ENCODE assay signal across 8 mouse cellular contexts in genomic region chr9:81863181-81863887, GRCm38 (mm10). TPM values are rescaled to one million over a fixed set of nuclear protein-coding genes. Genes with fewer than 3 reads are reported as not detected.
DNase-seq lines count a peak whose midpoint lies in the region; ATAC-seq and TF ChIP-seq lines count a peak whose summit lies in the region.

TSS of gene Mei4 (plus strand) at chr9:81863670.

- no peak within 1 kb of the TSS for H3K27ac ChIP-seq in intestine, postnatal 0 days (ENCODE audit: low read depth, low read length)
- H3K27ac ChIP-seq in midbrain, embryonic 10.5 days (replicated peaks), result peak within 1 kb of the TSS; percentile 63

- ATAC-seq in intestine, postnatal 0 days, result peak; percentile 90

- intact Hi-C loops in gastrocnemius, postnatal 14 days (cut with DNase I; ENCODE audit: low total_unique reads), result no loop called here
- intact Hi-C loops in left cerebral cortex, postnatal 36 days (cut with DNase I), result loop anchor here (10.0 kb wide), 1 partner anchor 229 kb away; the partner anchor contains the start of gene Htr1b

- H3K27me3 ChIP-seq in intestine, postnatal 0 days (replicated peaks; ENCODE audit: control insufficient read depth, insufficient read depth, low read length), result no peaks in the 10 kb centered on the region
- peaks cover 22% of the 10 kb centered on the region for H3K27me3 ChIP-seq in midbrain, embryonic 10.5 days (ENCODE audit: low read depth, poor library complexity, severe bottlenecking)

- peak within 1 kb of the TSS; percentile 90 for H3K4me2 ChIP-seq in intestine, postnatal 0 days (replicated peaks; ENCODE audit: low read depth)

- WGBS in intestine, postnatal 0 days, result 2% methylated on average over 32 of the region's 32 CpGs
- WGBS in midbrain, embryonic 10.5 days, result 3% methylated on average over 32 of the region's 32 CpGs

- H3K4me1 ChIP-seq in intestine, postnatal 0 days (replicated peaks; ENCODE audit: control insufficient read depth, insufficient read depth, low read length), result no peaks in the 10 kb centered on the region
- peaks cover 4% of the 10 kb centered on the region; the same call in 1 of the 2 replicates for H3K4me1 ChIP-seq in midbrain, embryonic 10.5 days

- peak within 1 kb of the TSS; percentile 52 for H3K4me3 ChIP-seq in intestine, postnatal 0 days (ENCODE audit: low read depth, low read length)
- H3K4me3 ChIP-seq in midbrain, embryonic 10.5 days, result peak within 1 kb of the TSS; percentile 58

- peak within 1 kb of the TSS; percentile 42; the same call in 1 of the 2 replicates for H3K9ac ChIP-seq in intestine, postnatal 0 days (ENCODE audit: low read depth, low read length)

- no peaks in the 10 kb centered on the region for H3K36me3 ChIP-seq in intestine, postnatal 0 days (ENCODE audit: control insufficient read depth, insufficient read depth)
- no peaks in the 10 kb centered on the region for H3K36me3 ChIP-seq in midbrain, embryonic 10.5 days

- no peaks in the 10 kb centered on the region for H3K9me3 ChIP-seq in intestine, postnatal 0 days (ENCODE audit: control insufficient read depth)
- H3K9me3 ChIP-seq in midbrain, embryonic 10.5 days (replicated peaks), result no peaks in the 10 kb centered on the region

- TF ChIP-seq CTCF in intestine, postnatal 0 days (IDR thresholded peaks at IDR 0.05; ENCODE audit: low read depth), result peak; percentile 68

- DNase-seq in adrenal gland, adult 2 months, result peak; percentile 79
- peak; percentile 89 for DNase-seq in embryo, embryonic 10 days (ENCODE audit: low spot score)
- DNase-seq in gastrocnemius, postnatal 14 days, result peak; percentile 30
- peak; percentile 82 to 83 for DNase-seq in left cerebral cortex, postnatal 36 days (ENCODE audit: low spot score in 2 of 2)
- DNase-seq in midbrain, embryonic 10.5 days (ENCODE audit: low spot score), result peak; percentile 87
- peak; percentile 74 for DNase-seq in right cerebral cortex, postnatal 4 days
- peak; percentile 74 for DNase-seq in yolk sac, embryonic 10.5 days (ENCODE audit: low spot score)

RNA-seq across cellular contexts. Expression of gene Mei4, which starts in this region (rescaled TPM):
- total RNA-seq in adrenal gland, adult 2 months (2021), result under 1 TPM in 1 of 2 experiments, not detected in 1; 0.45 TPM
- 0.13 TPM in 1 of 2 replicates, not detected in the other for polyA plus RNA-seq in adrenal gland, adult 2 months (2012; rRNA removed)
- not detected for total RNA-seq in gastrocnemius, postnatal 14 days (2021)
- 0.08 TPM in 1 of 2 replicates, not detected in the other for polyA plus RNA-seq in intestine, postnatal 0 days (2015; fragmentation: Nextera tagmentation; extraction: Ambion mirVana)
- 1 to 10 TPM; 1.1 to 1.7 TPM for total RNA-seq in left cerebral cortex, postnatal 36 days (2021)
- polyA plus RNA-seq in midbrain, embryonic 10.5 days (2016; fragmentation: Nextera tagmentation; extraction: Ambion mirVana), result 0.37 and 0.60 TPM in 2 replicates

Comparison
In these comparisons a context has a peak if more than half of its experiments do, and no peak if none do; other contexts are left out.
1. Peak in DNase-seq in adrenal gland, adult 2 months; RNA of the gene not detected or under 1 TPM.
2. Peak in DNase-seq in gastrocnemius, postnatal 14 days; RNA of the gene not detected or under 1 TPM.
3. Peak in ATAC-seq, H3K4me3 ChIP-seq, H3K9ac ChIP-seq and H3K4me2 ChIP-seq in intestine, postnatal 0 days; RNA of the gene not detected or under 1 TPM.
4. Peak in DNase-seq, H3K4me3 ChIP-seq and H3K27ac ChIP-seq in midbrain, embryonic 10.5 days; RNA of the gene not detected or under 1 TPM.
5. DNase-seq: peak in every context shown above with its lines; median percentile 89 in embryo, embryonic 10 days; 87 in midbrain, embryonic 10.5 days; 82 in left cerebral cortex, postnatal 36 days; 79 in adrenal gland, adult 2 months; 74 in right cerebral cortex, postnatal 4 days; 74 in yolk sac, embryonic 10.5 days; 30 in gastrocnemius, postnatal 14 days.